8 mouse cellular contexts compared by ENCODE assay signal in genomic region chr1:74035912-74036489, GRCm38 (mm10).
DNase-seq lines count a peak whose midpoint lies in the region; ATAC-seq and TF ChIP-seq lines count a peak whose summit lies in the region.

No protein-coding gene starts in this region.

- in situ Hi-C loops in Patski (cut with MboI; ENCODE audit: low pct_unique_long_range_greater_than_20kb): loop anchor here (5.0 to 25.0 kb wide), 3 partner anchors 41 to 1199 kb away; no protein-coding TSS in a partner anchor

- no peaks in the 10 kb centered on the region for H3K9me3 ChIP-seq in intestine, postnatal 0 days (ENCODE audit: control insufficient read depth)
- H3K9me3 ChIP-seq in liver, embryonic 13.5 days (replicated peaks): no peaks in the 10 kb centered on the region

- no peaks in the 10 kb centered on the region for H3K27me3 ChIP-seq in Patski
- H3K27me3 ChIP-seq in intestine, postnatal 0 days (replicated peaks; ENCODE audit: control insufficient read depth, insufficient read depth, low read length): 0 out of 2 replicates have a peak, but pooled peaks cover 3% of the 10 kb centered on the region
- peaks cover 39% of the 10 kb centered on the region for H3K27me3 ChIP-seq in liver, embryonic 13.5 days

- peak; percentile 10 for ATAC-seq in Patski
- no peak for ATAC-seq in intestine, postnatal 0 days
- ATAC-seq in liver, embryonic 13.5 days (ENCODE audit: low read depth): no peak

- H3K4me2 ChIP-seq in intestine, postnatal 0 days (replicated peaks; ENCODE audit: low read depth): peak overlapping the region; percentile 61
- H3K4me2 ChIP-seq in liver, embryonic 13.5 days: peak overlapping the region; percentile 60

- H3K27ac ChIP-seq in intestine, postnatal 0 days (ENCODE audit: low read depth, low read length): peak overlapping the region; percentile 7; the same call in 1 of the 2 replicates
- no peak overlapping the region for H3K27ac ChIP-seq in liver, embryonic 13.5 days

- POLR2A ChIA-PET in Patski (lab: Charles Lee): interaction anchor here (0.8 to 13.7 kb wide), 19 partner anchors 8 to 134 kb away, joined by 3 to 201 read pairs (median 6); no protein-coding TSS in a partner anchor

- CTCF ChIA-PET in Patski (lab: Charles Lee): interaction anchor here (0.6 to 2.5 kb wide), 7 partner anchors 11 to 85 kb away, joined by 3 to 10 read pairs (median 4); no protein-coding TSS in a partner anchor

- no peak for TF ChIP-seq CTCF in Patski (IDR thresholded peaks at IDR 0.05)
- no peak for TF ChIP-seq CTCF in intestine, postnatal 0 days (IDR thresholded peaks at IDR 0.05; ENCODE audit: low read depth)

- peak overlapping the region; percentile 47 for H3K4me3 ChIP-seq in intestine, postnatal 0 days (ENCODE audit: low read depth, low read length)
- H3K4me3 ChIP-seq in liver, embryonic 13.5 days (replicated peaks): peak overlapping the region; percentile 51

- 53% methylated on average over 3 of the region's 3 CpGs for WGBS in intestine, postnatal 0 days
- WGBS in liver, embryonic 13.5 days (ENCODE audit: insufficient replicate concordance): 44% methylated on average over 3 of the region's 3 CpGs

- intact Hi-C loops in heart, postnatal 14 days (cut with DNase I): loop anchor here (2.0 kb wide), 1 partner anchor 39 kb away; no protein-coding TSS in a partner anchor
- intact Hi-C loops in left cerebral cortex, postnatal 4 days (cut with DNase I): no loop called here

- no peaks in the 10 kb centered on the region; the same call in 1 of the 2 replicates for H3K36me3 ChIP-seq in intestine, postnatal 0 days (ENCODE audit: control insufficient read depth, insufficient read depth)
- H3K36me3 ChIP-seq in liver, embryonic 13.5 days: no peaks in the 10 kb centered on the region

- peak overlapping the region; percentile 42 for H3K9ac ChIP-seq in intestine, postnatal 0 days (ENCODE audit: low read depth, low read length)
- peak overlapping the region; percentile 46; the same call in 1 of the 2 replicates for H3K9ac ChIP-seq in liver, embryonic 13.5 days

- 0 out of 2 replicates have a peak, but pooled peaks cover 3% of the 10 kb centered on the region for H3K4me1 ChIP-seq in intestine, postnatal 0 days (replicated peaks; ENCODE audit: control insufficient read depth, insufficient read depth, low read length)
- peaks cover 50% of the 10 kb centered on the region for H3K4me1 ChIP-seq in liver, embryonic 13.5 days (replicated peaks)

- peak; percentile 96 for DNase-seq in heart, adult 11 months
- DNase-seq in heart, postnatal 14 days: no peak
- DNase-seq in Patski (ENCODE audit: low read depth, low spot score): no peak
- no peak for DNase-seq in liver, embryonic 13.5 days
- DNase-seq in urinary bladder, postnatal 25 days (ENCODE audit: low spot score): no peak
- DNase-seq in cerebellum, postnatal 36 days: no peak
- DNase-seq in left cerebral cortex, postnatal 4 days: no peak
